Mouse (Mus musculus): ENCODE results near the gene Gm20388. TPM values are rescaled to one million over a fixed set of nuclear protein-coding genes. Genes with fewer than 3 reads are reported as not detected.

The Gm20388 gene
- polyA plus RNA-seq, 1 experiment from 2014 or later: not detected

DNA sequence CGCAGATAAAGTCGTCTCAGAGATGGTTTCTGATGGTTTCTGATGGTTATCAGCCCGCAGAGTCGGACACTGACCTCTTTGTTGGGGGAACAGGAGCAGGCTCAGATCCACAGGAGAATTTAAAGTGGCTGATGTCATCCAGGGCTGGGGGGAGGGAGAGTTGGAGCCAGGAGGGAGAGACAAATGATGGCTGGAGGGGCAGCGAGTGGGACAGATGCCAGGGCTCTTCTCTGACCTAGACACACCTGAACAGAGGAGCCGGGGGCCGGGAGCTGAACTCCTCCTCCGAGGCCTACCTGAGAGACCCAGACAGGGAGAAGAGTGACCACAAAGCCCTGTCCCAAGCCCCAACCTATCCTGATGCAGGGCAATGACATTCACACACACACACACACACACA, 2418.4 kb downstream of the Gm20388 start:
- peaks cover 2% of the 10 kb centered on the region; the same call in 1 of the 2 replicates for H3K36me3 ChIP-seq (ENCODE audit: control insufficient read depth, insufficient read depth, low read length)
- WGBS: 46% methylated on average over 8 of the region's 8 CpGs
- no peak overlapping the region for H3K4me3 ChIP-seq (ENCODE audit: low read length)
- H3K27ac ChIP-seq (ENCODE audit: low read length): no peak overlapping the region
- no peak for ATAC-seq (ENCODE audit: low read depth)
- peaks cover 39% of the 10 kb centered on the region for H3K4me1 ChIP-seq (replicated peaks; ENCODE audit: control insufficient read depth, insufficient read depth, low read length)
- no peaks in the 10 kb centered on the region for H3K9me3 ChIP-seq (ENCODE audit: control insufficient read depth, low read length)
- H3K27me3 ChIP-seq (ENCODE audit: control insufficient read depth, insufficient read depth, low read depth, low read length): no peaks in the 10 kb centered on the region
- no peak overlapping the region for H3K9ac ChIP-seq (ENCODE audit: low read length)
- H3K4me2 ChIP-seq (ENCODE audit: low read depth, low read length): no peak overlapping the region

- peaks cover 33% of the 10 kb centered on the region for H3K4me1 ChIP-seq (replicated peaks; ENCODE audit: control insufficient read depth, insufficient read depth, low read length)
- ATAC-seq (ENCODE audit: low read depth): no peak
- H3K36me3 ChIP-seq (ENCODE audit: control insufficient read depth, insufficient read depth, low read length): peaks cover 2% of the 10 kb centered on the region; the same call in 1 of the 2 replicates
- H3K4me2 ChIP-seq (ENCODE audit: low read depth, low read length): no peak overlapping the region
- H3K27me3 ChIP-seq (ENCODE audit: control insufficient read depth, insufficient read depth, low read depth, low read length): peaks cover under 1% of the 10 kb centered on the region; the same call in 1 of the 2 replicates
- no peak overlapping the region for H3K27ac ChIP-seq (ENCODE audit: low read length)
- no peak overlapping the region for H3K4me3 ChIP-seq (ENCODE audit: low read length)
- no peak overlapping the region for H3K9ac ChIP-seq (ENCODE audit: low read length)
- WGBS: 83% methylated on average over 22 of the region's 22 CpGs
- H3K9me3 ChIP-seq (ENCODE audit: control insufficient read depth, low read length): no peaks in the 10 kb centered on the region
These were observed 2419.1 kb downstream of the Gm20388 start for GRCm38 (mm10) chr8:122329553-122330239.

DNA sequence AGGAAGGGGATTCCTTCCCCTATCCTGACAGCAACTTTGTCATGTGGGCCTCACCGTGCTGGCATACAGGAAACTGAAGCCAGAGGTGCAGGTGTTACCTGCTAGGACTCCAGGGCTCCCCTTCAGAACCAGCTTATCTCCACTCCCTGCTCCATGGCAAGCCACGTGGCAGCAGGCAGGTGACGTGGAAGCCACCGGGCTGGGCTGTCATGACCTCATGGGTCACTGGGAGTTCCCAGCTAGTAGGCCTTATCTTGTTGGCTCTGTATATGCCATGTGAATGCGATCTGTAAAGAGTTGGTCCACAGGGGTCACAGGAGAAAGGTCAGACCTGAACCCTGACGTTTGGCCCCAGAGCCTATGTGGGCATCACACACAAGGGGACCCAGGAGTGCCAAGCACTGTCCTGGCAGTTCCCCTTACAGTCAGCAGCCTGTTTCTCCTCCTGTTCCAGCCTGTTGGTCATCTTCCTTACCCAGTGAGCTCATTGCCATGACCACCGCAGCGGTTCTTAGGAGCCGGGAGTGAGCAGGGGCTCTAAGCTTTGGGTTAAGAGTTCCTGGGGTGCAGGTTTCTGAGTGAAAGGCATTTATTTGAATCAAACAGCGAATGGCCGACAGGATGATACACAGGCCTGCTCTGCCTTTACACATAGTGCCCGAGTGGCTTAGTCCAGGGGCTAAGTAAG, 2419.9 kb downstream of the Gm20388 start:
- Histone ChIP-seq H3K4me1 (replicated peaks; ENCODE audit: control insufficient read depth, insufficient read depth, low read length) (peaks cover 27% of the 10 kb centered on the region), H3K4me3 (ENCODE audit: low read length) (no peak overlapping the region), H3K9ac (ENCODE audit: low read length) (no peak overlapping the region), H3K27ac (ENCODE audit: low read length) (peak overlapping the region; percentile 54), H3K4me2 (ENCODE audit: low read depth, low read length) (no peak overlapping the region), H3K9me3 (ENCODE audit: control insufficient read depth, low read length) (no peaks in the 10 kb centered on the region), H3K27me3 (ENCODE audit: control insufficient read depth, insufficient read depth, low read depth, low read length) (peaks cover 8% of the 10 kb centered on the region; the same call in 1 of the 2 replicates), H3K36me3 (ENCODE audit: control insufficient read depth, insufficient read depth, low read length) (no peaks in the 10 kb centered on the region; the same call in 1 of the 2 replicates)
- 62% methylated on average over 12 of the region's 12 CpGs for WGBS
- ATAC-seq (ENCODE audit: low read depth): no peak

GRCm38 (mm10) chr8:122331134-122331523, 2420.5 kb downstream of the Gm20388 start:
- Histone ChIP-seq H3K4me2 (ENCODE audit: low read depth, low read length) (no peak overlapping the region), H3K9me3 (ENCODE audit: control insufficient read depth, low read length) (no peaks in the 10 kb centered on the region), H3K27ac (ENCODE audit: low read length) (peak overlapping the region; percentile 54), H3K27me3 (ENCODE audit: control insufficient read depth, insufficient read depth, low read depth, low read length) (peaks cover 11% of the 10 kb centered on the region; the same call in 1 of the 2 replicates), H3K4me1 (replicated peaks; ENCODE audit: control insufficient read depth, insufficient read depth, low read length) (peaks cover 29% of the 10 kb centered on the region), H3K36me3 (ENCODE audit: control insufficient read depth, insufficient read depth, low read length) (no peaks in the 10 kb centered on the region; the same call in 1 of the 2 replicates), H3K4me3 (ENCODE audit: low read length) (no peak overlapping the region), H3K9ac (ENCODE audit: low read length) (no peak overlapping the region)
- peak; percentile 77 for ATAC-seq (ENCODE audit: low read depth)
- 47% methylated on average over 3 of the region's 3 CpGs for WGBS

DNA sequence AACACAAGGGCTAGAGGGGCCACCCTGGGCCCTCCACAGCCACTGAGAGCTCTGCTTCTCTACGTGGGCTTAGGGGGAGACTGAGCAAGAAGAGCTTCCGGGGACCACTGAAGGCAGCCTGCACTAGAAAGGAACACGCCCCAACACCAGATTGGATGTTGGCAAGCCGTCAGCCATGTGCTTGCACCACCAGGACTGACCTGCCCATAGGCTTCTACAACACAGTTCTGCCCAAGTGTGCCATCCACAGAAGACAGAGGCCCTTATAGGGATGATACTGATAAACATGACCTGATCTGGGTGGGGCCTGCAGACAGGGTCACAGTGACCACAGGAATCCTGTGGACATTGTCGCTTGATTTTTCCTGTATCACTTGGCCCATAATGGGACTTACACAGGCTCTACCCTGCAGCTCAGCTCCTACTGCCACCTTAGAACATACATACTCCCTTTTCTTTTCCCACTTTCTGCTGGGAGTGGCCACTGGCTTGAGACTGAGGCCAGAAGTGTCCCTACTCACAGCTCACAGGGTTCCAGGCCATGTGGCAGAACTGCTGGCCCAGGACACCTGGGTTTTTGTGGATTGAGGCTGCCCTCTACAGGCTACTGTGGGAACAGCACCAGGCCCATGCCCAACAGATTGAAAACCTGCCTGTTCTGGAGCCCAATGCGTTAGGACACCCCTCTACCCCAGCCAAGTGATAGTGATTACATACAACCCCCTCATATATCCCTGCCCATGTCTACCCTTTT, 2422.3 kb downstream of the Gm20388 start:
- Histone ChIP-seq H3K27ac (ENCODE audit: low read length) (no peak overlapping the region), H3K36me3 (ENCODE audit: control insufficient read depth, insufficient read depth, low read length) (no peaks in the 10 kb centered on the region; the same call in 1 of the 2 replicates), H3K9ac (ENCODE audit: low read length) (no peak overlapping the region), H3K4me3 (ENCODE audit: low read length) (no peak overlapping the region), H3K4me1 (replicated peaks; ENCODE audit: control insufficient read depth, insufficient read depth, low read length) (peaks cover 32% of the 10 kb centered on the region), H3K9me3 (ENCODE audit: control insufficient read depth, low read length) (no peaks in the 10 kb centered on the region), H3K27me3 (ENCODE audit: control insufficient read depth, insufficient read depth, low read depth, low read length) (peaks cover 24% of the 10 kb centered on the region), H3K4me2 (ENCODE audit: low read depth, low read length) (no peak overlapping the region)
- 69% methylated on average over 6 of the region's 6 CpGs for WGBS
- ATAC-seq (ENCODE audit: low read depth): peak; percentile 23

GRCm38 (mm10) chr8:122333531-122333930, 2422.9 kb downstream of the Gm20388 start:
- Histone ChIP-seq H3K27ac (ENCODE audit: low read length) (no peak overlapping the region), H3K9me3 (ENCODE audit: control insufficient read depth, low read length) (no peaks in the 10 kb centered on the region), H3K36me3 (ENCODE audit: control insufficient read depth, insufficient read depth, low read length) (no peaks in the 10 kb centered on the region; the same call in 1 of the 2 replicates), H3K4me1 (replicated peaks; ENCODE audit: control insufficient read depth, insufficient read depth, low read length) (peaks cover 32% of the 10 kb centered on the region), H3K4me2 (ENCODE audit: low read depth, low read length) (no peak overlapping the region), H3K27me3 (ENCODE audit: control insufficient read depth, insufficient read depth, low read depth, low read length) (peaks cover 24% of the 10 kb centered on the region), H3K9ac (ENCODE audit: low read length) (no peak overlapping the region), H3K4me3 (ENCODE audit: low read length) (no peak overlapping the region)
- WGBS: 87% methylated on average over 7 of the region's 7 CpGs
- ATAC-seq (ENCODE audit: low read depth): no peak

GRCm38 (mm10) chr8:122334791-122335490, 2424.3 kb downstream of the Gm20388 start:
- no peaks in the 10 kb centered on the region for H3K9me3 ChIP-seq (ENCODE audit: control insufficient read depth, low read length)
- no peak overlapping the region for H3K4me2 ChIP-seq (ENCODE audit: low read depth, low read length)
- H3K9ac ChIP-seq (ENCODE audit: low read length): no peak overlapping the region
- WGBS: 89% methylated on average over 13 of the region's 13 CpGs
- no peak overlapping the region for H3K4me3 ChIP-seq (ENCODE audit: low read length)
- H3K36me3 ChIP-seq (ENCODE audit: control insufficient read depth, insufficient read depth, low read length): no peaks in the 10 kb centered on the region; the same call in 1 of the 2 replicates
- no peak for ATAC-seq (ENCODE audit: low read depth)
- peaks cover 24% of the 10 kb centered on the region for H3K27me3 ChIP-seq (ENCODE audit: control insufficient read depth, insufficient read depth, low read depth, low read length)
- H3K27ac ChIP-seq (ENCODE audit: low read length): no peak overlapping the region
- H3K4me1 ChIP-seq (replicated peaks; ENCODE audit: control insufficient read depth, insufficient read depth, low read length): peaks cover 30% of the 10 kb centered on the region

DNA sequence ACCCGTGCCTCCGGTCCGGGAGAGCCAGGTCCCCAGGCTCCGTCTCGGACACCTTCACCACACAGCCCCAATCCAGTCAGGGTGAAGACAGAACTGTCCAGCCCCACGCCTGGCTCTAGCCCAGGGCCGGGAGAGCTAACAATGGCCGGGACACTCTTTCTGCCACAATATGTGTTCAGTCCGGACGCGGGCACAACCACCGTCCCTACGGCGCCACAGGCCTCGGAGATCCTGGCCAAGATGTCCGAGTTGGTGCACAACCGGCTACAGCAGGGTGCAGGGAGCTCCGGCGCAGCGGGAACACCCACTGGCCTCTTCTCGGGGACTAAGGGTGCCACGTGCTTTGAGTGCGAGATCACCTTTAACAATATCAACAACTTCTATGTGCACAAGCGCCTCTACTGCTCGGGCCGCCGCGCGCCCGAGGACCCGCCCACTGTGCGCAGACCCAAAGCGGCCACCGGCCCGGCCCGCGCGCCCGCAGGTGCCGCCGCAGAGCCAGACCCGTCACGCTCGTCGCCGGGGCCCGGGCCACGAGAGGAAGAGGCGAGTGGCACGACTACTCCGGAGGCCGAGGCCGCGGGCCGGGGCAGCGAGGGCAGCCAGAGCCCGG, 2425.1 kb downstream of the Gm20388 start:
- Histone ChIP-seq H3K27me3 (ENCODE audit: control insufficient read depth, insufficient read depth, low read depth, low read length) (peaks cover 24% of the 10 kb centered on the region), H3K4me3 (ENCODE audit: low read length) (peak overlapping the region; percentile 57), H3K9ac (ENCODE audit: low read length) (peak overlapping the region; percentile 65), H3K9me3 (ENCODE audit: control insufficient read depth, low read length) (no peaks in the 10 kb centered on the region), H3K4me1 (replicated peaks; ENCODE audit: control insufficient read depth, insufficient read depth, low read length) (peaks cover 26% of the 10 kb centered on the region), H3K4me2 (ENCODE audit: low read depth, low read length) (peak overlapping the region; percentile 97), H3K27ac (ENCODE audit: low read length) (no peak overlapping the region), H3K36me3 (ENCODE audit: control insufficient read depth, insufficient read depth, low read length) (no peaks in the 10 kb centered on the region; the same call in 1 of the 2 replicates)
- 21% methylated on average over 44 of the region's 57 CpGs for WGBS
- ATAC-seq (ENCODE audit: low read depth): peak; percentile 29
